In the genomic region with DNA sequence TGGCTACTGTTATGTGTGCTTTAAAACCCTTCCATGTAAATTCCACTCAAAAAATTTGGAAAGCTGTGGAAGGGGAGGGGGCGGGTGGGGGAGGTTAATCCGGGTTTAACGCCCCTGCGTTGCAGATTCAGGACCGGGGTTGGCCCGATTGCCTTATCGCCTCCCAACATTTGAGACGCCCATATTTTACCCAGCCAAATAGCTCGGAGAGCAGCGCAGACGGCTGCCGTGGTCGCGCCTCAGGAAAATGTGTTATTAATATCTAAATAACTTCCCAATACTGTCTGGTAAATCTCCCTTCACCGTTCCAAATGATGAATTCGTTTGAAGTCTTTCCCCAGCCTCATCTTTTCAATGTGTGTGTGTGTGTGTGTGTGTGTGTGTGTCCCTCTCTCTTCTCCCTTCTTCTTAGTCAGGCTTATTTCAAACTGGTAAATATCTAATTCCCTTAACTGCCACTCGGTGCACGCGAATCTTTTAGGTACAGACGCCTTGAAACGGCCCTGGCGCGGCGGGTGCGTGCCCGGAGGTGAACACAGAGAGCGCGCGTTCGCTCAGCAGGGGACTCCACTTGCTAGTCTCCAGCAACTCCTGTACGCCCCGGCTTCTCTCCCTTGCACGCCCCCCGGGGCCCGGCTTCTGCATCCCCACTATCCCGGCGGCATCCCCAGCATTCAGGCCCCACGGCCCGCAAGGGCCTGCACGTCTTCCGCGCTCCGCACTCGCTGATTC, we compare ENCODE assay signal across 11 mouse cellular contexts. TPM values are rescaled to one million over a fixed set of nuclear protein-coding genes. Genes with fewer than 3 reads are reported as not detected.
DNase-seq lines count a peak whose midpoint lies in the region; ATAC-seq lines count a peak whose summit lies in the region.
"Had no signal": no experiment of that assay in that cellular context is flagged by ENCODE, and none has a peak within 500 bp of the region (broad histone marks: within the 10 kb centered on the region; RNA-seq: fewer than 3 reads in every experiment).

No protein-coding gene starts in this region.

- peaks cover 88% of the 10 kb centered on the region for H3K27me3 ChIP-seq in forebrain, embryonic 16.5 days (replicated peaks; ENCODE audit: control insufficient read depth, insufficient read depth, low read length)
- peaks cover 98% of the 10 kb centered on the region for H3K27me3 ChIP-seq in midbrain, embryonic 12.5 days

- H3K4me2 ChIP-seq in forebrain, embryonic 16.5 days (ENCODE audit: low read length), result no peak overlapping the region; the same call in 1 of the 2 replicates
- H3K4me2 ChIP-seq in midbrain, embryonic 12.5 days (replicated peaks), result peak overlapping the region; percentile 61

- ATAC-seq in forebrain, embryonic 16.5 days, result no peak
- ATAC-seq in midbrain, embryonic 12.5 days (ENCODE audit: low FRiP score, low read depth), result no peak
- no peak for ATAC-seq in monocyte, adult 5-6 weeks (replicated peaks; ENCODE audit: insufficient number of reproducible peaks, low FRiP score, low TSS enrichment, poor library complexity, severe bottlenecking)

- WGBS in forebrain, embryonic 16.5 days, result 1% methylated on average over 44 of the region's 44 CpGs
- under 1% methylated on average over 44 of the region's 44 CpGs for WGBS in midbrain, embryonic 12.5 days

- no peaks in the 10 kb centered on the region for H3K36me3 ChIP-seq in forebrain, embryonic 16.5 days (ENCODE audit: control insufficient read depth, insufficient read depth)
- 0 out of 2 replicates have a peak, but pooled peaks cover 4% of the 10 kb centered on the region for H3K36me3 ChIP-seq in midbrain, embryonic 12.5 days

- H3K27ac ChIP-seq in forebrain, embryonic 16.5 days (ENCODE audit: low read length), result no peak overlapping the region
- peak overlapping the region; percentile 94 for H3K27ac ChIP-seq in midbrain, embryonic 12.5 days (replicated peaks)
- H3K27ac ChIP-seq: liver, embryonic 14.5 days had no signal

- H3K9me3 ChIP-seq in forebrain, embryonic 16.5 days (ENCODE audit: control insufficient read depth, low read length), result no peaks in the 10 kb centered on the region
- H3K9me3 ChIP-seq in midbrain, embryonic 12.5 days, result no peaks in the 10 kb centered on the region

- H3K4me3 ChIP-seq in forebrain, embryonic 16.5 days (replicated peaks; ENCODE audit: low read length), result peak overlapping the region; percentile 6; the same call in 1 of the 2 replicates
- H3K4me3 ChIP-seq in midbrain, embryonic 12.5 days, result peak overlapping the region; percentile 28

- DNase-seq in cerebellum, postnatal 14 days, result peak; percentile 38 to 45
- DNase-seq in cerebellum, adult 11-12 months, result no peak
- peak; percentile 66 for DNase-seq in ZHBTc4 (ENCODE audit: low read depth, low spot score)
- no peak for DNase-seq in spleen, adult 18-20 months
- DNase-seq in lung, postnatal 4 days, result no peak
- DNase-seq: cerebellum, adult 11 months; kidney, postnatal 14 days had no signal

- no peak overlapping the region for H3K9ac ChIP-seq in forebrain, embryonic 16.5 days (replicated peaks; ENCODE audit: low read depth, low read length)
- peak overlapping the region; percentile 41 for H3K9ac ChIP-seq in midbrain, embryonic 12.5 days (replicated peaks)
- H3K9ac ChIP-seq: liver, embryonic 14.5 days had no signal

- peaks cover 37% of the 10 kb centered on the region for H3K4me1 ChIP-seq in forebrain, embryonic 16.5 days (replicated peaks; ENCODE audit: control insufficient read depth, insufficient read depth, low read length)
- peaks cover 83% of the 10 kb centered on the region for H3K4me1 ChIP-seq in midbrain, embryonic 12.5 days

RNA-seq across cellular contexts. Expression of gene Pax7, which starts 10.0 kb away (rescaled TPM):
- 0.15 TPM in 1 of 2 replicates, not detected in the other for polyA plus RNA-seq in forebrain, embryonic 16.5 days (2015; fragmentation: Nextera tagmentation; extraction: Ambion mirVana)
- polyA plus RNA-seq in midbrain, embryonic 12.5 days (2016; fragmentation: Nextera tagmentation; extraction: Ambion mirVana), result 4.4 and 5.7 TPM in 2 replicates
- not detected in 3 replicates for total RNA-seq in monocyte, adult 5-6 weeks (2017)
- polyA plus RNA-seq: liver, embryonic 14.5 days had no signal

Comparison
In these comparisons a context has a peak if more than half of its experiments do, and no peak if none do; other contexts are left out.
1. DNase-seq: peak in cerebellum, postnatal 14 days (2 of 2) and ZHBTc4 (single experiment); none in cerebellum, adult 11-12 months (single experiment), spleen, adult 18-20 months (0 of 2) and lung, postnatal 4 days (0 of 2).